Mouse (Mus musculus) embryo, embryonic 9.5 days (tissue): ENCODE data around the gene Atp8a2.
"Not testable (repeated sequence)": the region's sequence is repeated elsewhere in the genome, so short reads cannot be mapped to it uniquely, and the experiment has no call there.

Experiments used
- DNase-seq: peaks from one replicate; pipeline ENCODE4 v3.0.0-alpha.2; 2017; ENCODE audit errors: extremely low spot score

The Atp8a2 gene

GRCm38 (mm10) chr14:59846609-59847375 lies 350.2 kb downstream of the Atp8a2 start:
- no peak for DNase-seq

- DNase-seq: no peak
Observed at GRCm38 (mm10) chr14:59843264-59843942, 353.6 kb downstream of the Atp8a2 start.

- DNase-seq: peak; percentile 21
Observed at GRCm38 (mm10) chr14:59839951-59840720, 356.8 kb downstream of the Atp8a2 start.

- DNase-seq: not testable (repeated sequence)
Observed at GRCm38 (mm10) chr14:59838446-59839259, 358.3 kb downstream of the Atp8a2 start.

GRCm38 (mm10) chr14:59837691-59838241 lies 359.2 kb downstream of the Atp8a2 start:
- not testable (repeated sequence) for DNase-seq

GRCm38 (mm10) chr14:59836876-59837543 lies 360.0 kb downstream of the Atp8a2 start:
- DNase-seq: no peak

GRCm38 (mm10) chr14:59829580-59829979 lies 367.4 kb downstream of the Atp8a2 start:
- DNase-seq: no peak

- DNase-seq: no peak
Observed at GRCm38 (mm10) chr14:59827409-59827808, 369.6 kb downstream of the Atp8a2 start.

GRCm38 (mm10) chr14:59820115-59820419 lies 376.9 kb downstream of the Atp8a2 start:
- no peak for DNase-seq

GRCm38 (mm10) chr14:59819215-59820114 lies 377.5 kb downstream of the Atp8a2 start:
- DNase-seq: no peak

GRCm38 (mm10) chr14:59810316-59810715 lies 386.7 kb downstream of the Atp8a2 start:
- not testable (repeated sequence) for DNase-seq

- no peak for DNase-seq
Observed at GRCm38 (mm10) chr14:59809790-59810189, 387.2 kb downstream of the Atp8a2 start.

GRCm38 (mm10) chr14:59807528-59808300 lies 389.3 kb downstream of the Atp8a2 start:
- DNase-seq: no peak

GRCm38 (mm10) chr14:59806910-59807309 lies 390.1 kb downstream of the Atp8a2 start:
- no peak for DNase-seq

GRCm38 (mm10) chr14:59806159-59806558 lies 390.8 kb downstream of the Atp8a2 start:
- no peak for DNase-seq

GRCm38 (mm10) chr14:59805683-59806082 lies 391.3 kb downstream of the Atp8a2 start:
- DNase-seq: no peak

- no peak for DNase-seq
Observed at GRCm38 (mm10) chr14:59801961-59802599, 394.9 kb downstream of the Atp8a2 start.

- no peak for DNase-seq
Observed at GRCm38 (mm10) chr14:59799511-59799910, 397.5 kb downstream of the Atp8a2 start.
